19 mouse cellular contexts compared by ENCODE assay signal in the genomic region with DNA sequence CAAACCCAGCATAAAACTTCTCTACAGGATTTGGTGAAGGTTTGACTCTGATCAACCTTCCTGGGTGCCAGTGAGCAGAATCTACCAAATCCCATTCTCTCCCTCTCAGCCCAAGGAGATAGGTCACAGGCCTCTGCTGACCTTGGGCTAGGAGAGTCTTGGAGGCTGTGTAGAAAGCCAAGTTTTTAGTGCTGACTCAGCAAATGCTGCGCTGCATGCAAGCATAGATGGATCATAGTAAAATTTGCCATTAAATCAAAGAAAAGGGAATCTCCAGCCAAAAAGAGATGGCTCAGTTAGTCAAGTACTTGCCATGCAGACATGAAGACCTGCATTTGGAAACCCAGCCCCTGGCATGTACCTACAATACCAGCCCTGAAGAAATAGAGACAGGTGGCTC.
A peak's percentile ranks its signal among the peaks of the same experiment; 100 is the strongest.
DNase-seq lines count a peak whose midpoint lies in the region; ATAC-seq and TF ChIP-seq lines count a peak whose summit lies in the region.
"Had no signal": no experiment of that assay in that cellular context is flagged by ENCODE, and none has a peak within 500 bp of the region (broad histone marks: within the 10 kb centered on the region; RNA-seq: fewer than 3 reads in every experiment).

No protein-coding gene starts in this region.

- H3K36me3 ChIP-seq in forebrain, postnatal 0 days (ENCODE audit: insufficient read depth): no peaks in the 10 kb centered on the region
- no peaks in the 10 kb centered on the region for H3K36me3 ChIP-seq in forebrain, embryonic 10.5 days (replicated peaks)
- H3K36me3 ChIP-seq in ES-E14 (ENCODE audit: control insufficient read depth, insufficient read depth, low read length, poor library complexity, severe bottlenecking): no peaks in the 10 kb centered on the region
- H3K36me3 ChIP-seq: embryonic facial prominence, embryonic 10.5 days; embryonic facial prominence, embryonic 12.5 days; forebrain, embryonic 12.5 days had no signal

- H3K27ac ChIP-seq in forebrain, postnatal 0 days (ENCODE audit: low read depth, low read length): no peak overlapping the region
- H3K27ac ChIP-seq in forebrain, embryonic 10.5 days: no peak overlapping the region
- H3K27ac ChIP-seq in ES-E14 (ENCODE audit: insufficient read depth, low read depth, low read length, poor library complexity, severe bottlenecking): no peak overlapping the region
- H3K27ac ChIP-seq: embryonic facial prominence, embryonic 10.5 days; embryonic facial prominence, embryonic 12.5 days; forebrain, embryonic 12.5 days had no signal

- no peak overlapping the region for H3K4me3 ChIP-seq in forebrain, postnatal 0 days (ENCODE audit: low read depth, low read length)
- no peak overlapping the region for H3K4me3 ChIP-seq in forebrain, embryonic 10.5 days
- H3K4me3 ChIP-seq in ES-E14 (ENCODE audit: insufficient read depth in 1 of 2, low read depth in 1 of 2, low read length in 2 of 2, poor library complexity in 1 of 2, severe bottlenecking in 1 of 2): no peak overlapping the region
- H3K4me3 ChIP-seq: embryonic facial prominence, embryonic 10.5 days; embryonic facial prominence, embryonic 12.5 days; forebrain, embryonic 12.5 days had no signal

- H3K4me1 ChIP-seq in forebrain, postnatal 0 days (ENCODE audit: insufficient read depth): no peaks in the 10 kb centered on the region
- peaks cover 3% of the 10 kb centered on the region; the same call in 1 of the 2 replicates for H3K4me1 ChIP-seq in forebrain, embryonic 10.5 days
- H3K4me1 ChIP-seq in ES-E14 (ENCODE audit: control insufficient read depth in 2 of 2, insufficient read depth in 2 of 2, low read length in 2 of 2, poor library complexity in 1 of 2): no peaks in the 10 kb centered on the region
- H3K4me1 ChIP-seq: embryonic facial prominence, embryonic 10.5 days; embryonic facial prominence, embryonic 12.5 days; forebrain, embryonic 12.5 days had no signal

- no peak for ATAC-seq in forebrain, postnatal 0 days
- no peak for ATAC-seq in monocyte, adult 5-6 weeks (replicated peaks; ENCODE audit: insufficient number of reproducible peaks, low FRiP score, low TSS enrichment, poor library complexity, severe bottlenecking)
- ATAC-seq: activated CD4-positive, CD25-positive, alpha-beta regulatory T cell, adult 4 months; forebrain, embryonic 14.5 days; forebrain, embryonic 16.5 days; Patski had no signal

- H3K4me2 ChIP-seq in forebrain, postnatal 0 days (ENCODE audit: low read depth): no peak overlapping the region
- H3K4me2 ChIP-seq: embryonic facial prominence, embryonic 12.5 days; forebrain, embryonic 12.5 days had no signal

- H3K9me3 ChIP-seq in forebrain, postnatal 0 days (ENCODE audit: low read length): no peaks in the 10 kb centered on the region
- no peaks in the 10 kb centered on the region for H3K9me3 ChIP-seq in forebrain, embryonic 10.5 days
- H3K9me3 ChIP-seq in ES-E14 (ENCODE audit: control insufficient read depth, insufficient read depth, low read depth, low read length): no peaks in the 10 kb centered on the region
- H3K9me3 ChIP-seq: embryonic facial prominence, embryonic 10.5 days; embryonic facial prominence, embryonic 12.5 days; forebrain, embryonic 12.5 days had no signal

- no peak overlapping the region for H3K9ac ChIP-seq in forebrain, postnatal 0 days
- H3K9ac ChIP-seq in ES-E14 (ENCODE audit: insufficient read depth, low read depth, low read length, poor library complexity, severe bottlenecking): no peak overlapping the region
- H3K9ac ChIP-seq: embryonic facial prominence, embryonic 12.5 days; forebrain, embryonic 12.5 days had no signal

- H3K27me3 ChIP-seq in forebrain, postnatal 0 days (ENCODE audit: insufficient read depth, low read length): no peaks in the 10 kb centered on the region
- H3K27me3 ChIP-seq in forebrain, embryonic 10.5 days (ENCODE audit: poor library complexity, severe bottlenecking): no peaks in the 10 kb centered on the region
- H3K27me3 ChIP-seq: embryonic facial prominence, embryonic 12.5 days; forebrain, embryonic 12.5 days; Patski had no signal

- peak; percentile 11 for DNase-seq in forebrain, postnatal 0 days
- no peak for DNase-seq in forebrain, embryonic 10.5 days (ENCODE audit: extremely low spot score, low spot score)
- DNase-seq in testis, postnatal 10 days (ENCODE audit: low spot score): peak; percentile 25
- DNase-seq in testis, postnatal 14 days (ENCODE audit: low spot score): no peak
- DNase-seq in ES-E14 (ENCODE audit: low read depth, low spot score): no peak
- no peak for DNase-seq in urinary bladder, postnatal 14 days (ENCODE audit: low spot score)
- DNase-seq: adrenal gland, adult 8-10 months; adrenal gland, postnatal 14 days; adrenal gland, postnatal 36 days; cerebellum, adult 11-12 months; cerebellum, adult 9-10 months had no signal

- WGBS in forebrain, postnatal 0 days: 87% methylated on average over 1 of the region's 1 CpGs
- 89% methylated on average over 1 of the region's 1 CpGs for WGBS in forebrain, embryonic 10.5 days

- in situ Hi-C loops in ES-E14 (cut with MboI; ENCODE audit: low sequenced_read_pairs in 2 of 2, unreplicated experiment in 2 of 2): no loop called here

- TF ChIP-seq CTCF in forebrain, postnatal 0 days (IDR thresholded peaks at IDR 0.05; ENCODE audit: low read depth): no peak

TF ChIP-seq in ES-E14, 5 proteins besides CTCF, POLR2A, EP300 and RAD21:
- peak; percentile 96 for TF ChIP-seq MAFK (IDR thresholded peaks at IDR 0.05; ENCODE audit: insufficient read depth, low read depth, low read length)
- TF ChIP-seq ZC3H11A (IDR thresholded peaks at IDR 0.05; ENCODE audit: borderline replicate concordance, low read depth, low read length): no peak

Comparison
In these comparisons a context has a peak if more than half of its experiments do, and no peak if none do; other contexts are left out.
1. DNase-seq: peak in forebrain, postnatal 0 days (single experiment) and testis, postnatal 10 days (single experiment); none in forebrain, embryonic 10.5 days (single experiment), testis, postnatal 14 days (single experiment), ES-E14 (single experiment) and urinary bladder, postnatal 14 days (single experiment).